Mouse (Mus musculus) hindbrain, embryonic 10.5 days (tissue): ENCODE measurements around the gene Wfdc1. TPM values are rescaled to one million over a fixed set of nuclear protein-coding genes. Genes with fewer than 3 reads are reported as not detected.

Experiments
- DNase-seq: peaks from one replicate; pipeline ENCODE4 v3.0.0-alpha.2; 2017; ENCODE audit warnings: low spot score
- H3K27ac ChIP-seq: fragments of 300-500 bp; sonication (generic); 2 replicates; pipeline ENCODE4 v1.5.1; 2016; ENCODE audit warnings: mild to moderate bottlenecking, moderate library complexity
- H3K27me3 ChIP-seq: fragments of 300-500 bp; sonication (generic); 2 replicates; pipeline ENCODE4 v1.6.1; 2016; ENCODE audit warnings: mild to moderate bottlenecking; ENCODE audit not compliant: poor library complexity, insufficient read depth, severe bottlenecking
- H3K36me3 ChIP-seq: fragments of 300-500 bp; sonication (generic); 2 replicates; pipeline ENCODE4 v1.6.1; 2016; ENCODE audit warnings: mild to moderate bottlenecking, moderate library complexity
- H3K4me1 ChIP-seq: fragments of 300-500 bp; sonication (generic); replicated peaks from 2 replicates; pipeline ENCODE4 v1.6.1; 2016; ENCODE audit warnings: mild to moderate bottlenecking
- H3K4me3 ChIP-seq: fragments of 300-500 bp; sonication (generic); 2 replicates; pipeline ENCODE4 v1.5.1; 2016; ENCODE audit warnings: mild to moderate bottlenecking, moderate library complexity
- H3K9me3 ChIP-seq: fragments of 300-500 bp; sonication (generic); 2 replicates; pipeline ENCODE4 v1.6.1; 2016; ENCODE audit warnings: mild to moderate bottlenecking, moderate library complexity
- WGBS: fragments of 180-500 bp; shearing (Covaris S2); methylation state at CpG from one replicate; pipeline ENCODE4 v1.1.7; 2016; 5-methylcytosine and 5-hydroxymethylcytosine counted together
- polyA plus RNA-seq: library from polyadenylated mRNA; unstranded; fragments of >200 nt; fragmentation: Nextera tagmentation; extraction: Ambion mirVana; gene quantifications from 2 replicates; pipeline ENCODE4 v1.2.1, GENCODE M21; 2016

Wfdc1 gene
- polyA plus RNA-seq, 1 experiment from 2014 or later: 9.6 TPM

- no peaks in the 10 kb centered on the region for H3K9me3 ChIP-seq
- no peaks in the 10 kb centered on the region for H3K36me3 ChIP-seq
- peak; percentile 41 for DNase-seq
- no peak overlapping the region for H3K4me3 ChIP-seq
- H3K4me1 ChIP-seq: peaks cover 72% of the 10 kb centered on the region
- 34% methylated on average over 10 of the region's 10 CpGs for WGBS
- peaks cover 18% of the 10 kb centered on the region for H3K27me3 ChIP-seq
- peak overlapping the region; percentile 62 for H3K27ac ChIP-seq
These were observed 38.4 kb upstream of the Wfdc1 start for GRCm38 (mm10) chr8:119627613-119628359.

GRCm38 (mm10) chr8:119630841-119631240 lies 35.3 kb upstream of the Wfdc1 start:
- Histone ChIP-seq H3K36me3 (no peaks in the 10 kb centered on the region), H3K4me3 (no peak overlapping the region), H3K27me3 (peaks cover 42% of the 10 kb centered on the region), H3K27ac (peak overlapping the region; percentile 71), H3K4me1 (peaks cover 87% of the 10 kb centered on the region), H3K9me3 (no peaks in the 10 kb centered on the region)
- peak; percentile 45 for DNase-seq
- 49% methylated on average over 3 of the region's 3 CpGs for WGBS

GRCm38 (mm10) chr8:119632246-119632645 lies 33.9 kb upstream of the Wfdc1 start:
- H3K4me1 ChIP-seq: peaks cover 92% of the 10 kb centered on the region
- peaks cover 51% of the 10 kb centered on the region for H3K27me3 ChIP-seq
- no peak for DNase-seq
- peak overlapping the region; percentile 64; the same call in 1 of the 2 replicates for H3K27ac ChIP-seq
- WGBS: 90% methylated on average over 9 of the region's 9 CpGs
- no peaks in the 10 kb centered on the region for H3K36me3 ChIP-seq
- no peak overlapping the region for H3K4me3 ChIP-seq
- H3K9me3 ChIP-seq: no peaks in the 10 kb centered on the region

- peak overlapping the region; percentile 64 for H3K27ac ChIP-seq
These were observed 33.3 kb upstream of the Wfdc1 start for GRCm38 (mm10) chr8:119632909-119633308.

GRCm38 (mm10) chr8:119634616-119635336 lies 31.4 kb upstream of the Wfdc1 start:
- H3K9me3 ChIP-seq: no peaks in the 10 kb centered on the region
- 24% methylated on average over 14 of the region's 14 CpGs for WGBS
- peak overlapping the region; percentile 57; the same call in 1 of the 2 replicates for H3K27ac ChIP-seq
- H3K36me3 ChIP-seq: no peaks in the 10 kb centered on the region
- H3K27me3 ChIP-seq: peaks cover 55% of the 10 kb centered on the region
- DNase-seq: peak; percentile 49
- peaks cover 71% of the 10 kb centered on the region for H3K4me1 ChIP-seq
- H3K4me3 ChIP-seq: no peak overlapping the region

More at GRCm38 (mm10) chr8:119632909-119633308, 33.3 kb upstream of the Wfdc1 start:
- Histone ChIP-seq H3K9me3 (no peaks in the 10 kb centered on the region), H3K27me3 (peaks cover 55% of the 10 kb centered on the region), H3K36me3 (no peaks in the 10 kb centered on the region), H3K4me1 (peaks cover 87% of the 10 kb centered on the region), H3K4me3 (0 out of 2 replicates have a peak overlapping the region, but pooled peaks have one; percentile 6)
- 45% methylated on average over 29 of the region's 29 CpGs for WGBS
- no peak for DNase-seq

GRCm38 (mm10) chr8:119635378-119635777 lies 30.8 kb upstream of the Wfdc1 start, which contains the start of gene Kcng4:
Gene Kcng4 (minus strand): TSS chr8:119635680.
- H3K36me3 ChIP-seq: no peaks in the 10 kb centered on the region
- WGBS: 48% methylated on average over 6 of the region's 6 CpGs
- peak within 1 kb of the TSS; percentile 57 for H3K27ac ChIP-seq
- no peaks in the 10 kb centered on the region for H3K9me3 ChIP-seq
- peaks cover 66% of the 10 kb centered on the region for H3K4me1 ChIP-seq
- peaks cover 55% of the 10 kb centered on the region for H3K27me3 ChIP-seq
- DNase-seq: no peak
- H3K4me3 ChIP-seq: no peak within 1 kb of the TSS

GRCm38 (mm10) chr8:119635958-119636357 lies 30.2 kb upstream of the Wfdc1 start:
- WGBS: 54% methylated on average over 2 of the region's 2 CpGs
- peaks cover 55% of the 10 kb centered on the region for H3K27me3 ChIP-seq

GRCm38 (mm10) chr8:119636766-119637165 lies 29.4 kb upstream of the Wfdc1 start:
- no peaks in the 10 kb centered on the region for H3K9me3 ChIP-seq
- DNase-seq: no peak
- H3K27me3 ChIP-seq: peaks cover 55% of the 10 kb centered on the region
- peaks cover 52% of the 10 kb centered on the region for H3K4me1 ChIP-seq
- no peaks in the 10 kb centered on the region for H3K36me3 ChIP-seq
- no peak overlapping the region for H3K4me3 ChIP-seq
- WGBS: 71% methylated on average over 7 of the region's 7 CpGs
- H3K27ac ChIP-seq: no peak overlapping the region

More at GRCm38 (mm10) chr8:119635958-119636357, 30.2 kb upstream of the Wfdc1 start:
- Histone ChIP-seq H3K9me3 (no peaks in the 10 kb centered on the region), H3K4me1 (peaks cover 60% of the 10 kb centered on the region), H3K36me3 (no peaks in the 10 kb centered on the region), H3K4me3 (no peak overlapping the region), H3K27ac (peak overlapping the region; percentile 57)
- no peak for DNase-seq

GRCm38 (mm10) chr8:119637381-119637780 lies 28.8 kb upstream of the Wfdc1 start:
- no peak for DNase-seq
- Histone ChIP-seq H3K4me3 (no peak overlapping the region), H3K27ac (no peak overlapping the region), H3K36me3 (no peaks in the 10 kb centered on the region), H3K27me3 (peaks cover 49% of the 10 kb centered on the region), H3K4me1 (peaks cover 47% of the 10 kb centered on the region), H3K9me3 (no peaks in the 10 kb centered on the region)
- WGBS: 89% methylated on average over 4 of the region's 4 CpGs

GRCm38 (mm10) chr8:119638261-119638660 lies 27.9 kb upstream of the Wfdc1 start:
- Histone ChIP-seq H3K9me3 (no peaks in the 10 kb centered on the region), H3K27ac (no peak overlapping the region)
- 90% methylated on average over 6 of the region's 6 CpGs for WGBS

GRCm38 (mm10) chr8:119639798-119640197 lies 26.4 kb upstream of the Wfdc1 start:
- Histone ChIP-seq H3K4me3 (no peak overlapping the region), H3K4me1 (peaks cover 22% of the 10 kb centered on the region), H3K27ac (no peak overlapping the region), H3K36me3 (no peaks in the 10 kb centered on the region), H3K27me3 (peaks cover 25% of the 10 kb centered on the region), H3K9me3 (no peaks in the 10 kb centered on the region)
- 78% methylated on average over 7 of the region's 7 CpGs for WGBS
- DNase-seq: no peak

More at GRCm38 (mm10) chr8:119638261-119638660, 27.9 kb upstream of the Wfdc1 start:
- Histone ChIP-seq H3K36me3 (no peaks in the 10 kb centered on the region), H3K4me3 (no peak overlapping the region), H3K27me3 (peaks cover 40% of the 10 kb centered on the region), H3K4me1 (peaks cover 38% of the 10 kb centered on the region)
- no peak for DNase-seq

- Histone ChIP-seq H3K4me1 (peaks cover 10% of the 10 kb centered on the region), H3K4me3 (no peak overlapping the region), H3K36me3 (no peaks in the 10 kb centered on the region), H3K27ac (no peak overlapping the region), H3K27me3 (peaks cover 12% of the 10 kb centered on the region), H3K9me3 (no peaks in the 10 kb centered on the region)
- no peak for DNase-seq
- 89% methylated on average over 5 of the region's 5 CpGs for WGBS
These were observed 25.1 kb upstream of the Wfdc1 start for GRCm38 (mm10) chr8:119641058-119641457.

- peaks cover 7% of the 10 kb centered on the region; the same call in 1 of the 2 replicates for H3K9me3 ChIP-seq
- no peak for DNase-seq
- no peaks in the 10 kb centered on the region for H3K4me1 ChIP-seq
- WGBS: 94% methylated on average over 1 of the region's 1 CpGs
- H3K27ac ChIP-seq: no peak overlapping the region
- no peak overlapping the region for H3K4me3 ChIP-seq
- no peaks in the 10 kb centered on the region for H3K36me3 ChIP-seq
- H3K27me3 ChIP-seq: no peaks in the 10 kb centered on the region
These were observed 23.2 kb upstream of the Wfdc1 start for GRCm38 (mm10) chr8:119642960-119643359.
